Mouse (Mus musculus): ENCODE measurements around the gene Slc36a2.

DNA sequence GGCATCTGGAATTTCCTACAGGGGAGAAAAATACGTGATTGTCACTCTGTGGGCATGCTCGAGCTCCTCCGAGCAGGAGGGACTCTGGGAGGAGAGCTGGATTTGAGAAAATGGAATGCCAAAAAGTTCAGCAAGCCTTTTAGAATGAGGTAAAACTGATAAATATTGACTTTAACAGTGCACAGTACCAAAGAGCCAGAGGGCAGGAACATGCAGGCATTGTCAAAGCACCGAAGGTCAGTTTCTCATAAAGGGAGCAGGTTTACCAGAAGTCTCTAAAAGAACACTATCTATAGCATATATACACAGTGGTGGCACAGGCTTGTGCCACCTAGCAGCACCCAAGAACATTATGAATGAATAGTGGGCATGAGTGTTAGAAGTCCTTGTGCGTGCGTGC lies 16.0 kb downstream of the Slc36a2 start:
- TF ChIP-seq GATA1 (IDR thresholded peaks at IDR 0.05; ENCODE audit: low read length): no peak
- no peak for TF ChIP-seq TAL1 (IDR thresholded peaks at IDR 0.05; ENCODE audit: low read length)
